Mouse (Mus musculus) adrenal gland, adult 10 weeks (tissue): Measurements from ENCODE around the gene Arl16. TPM values are rescaled to one million over a fixed set of nuclear protein-coding genes. Genes with fewer than 3 reads are reported as not detected.

Source experiments
- polyA plus RNA-seq: library from polyadenylated mRNA; stranded (reverse); fragments of 350-450 nt; fragmentation: Illumina TruSeq; extraction: RNeasy Lipid Tissue Mini Kit (QIAGEN cat#74804); gene quantifications from one replicate; pipeline ENCODE4 v1.2.3, GENCODE M21; 2014; ENCODE audit warnings: low read depth, low replicate concordance

Arl16 gene
- polyA plus RNA-seq = 16.2 TPM

GRCm38 (mm10) chr11:120467051-120467735, at the start of gene Arl16:
TSS of gene Arl16 (minus strand) at chr11:120467607.

GRCm38 (mm10) chr11:120491317-120492023, 24.1 kb upstream of the Arl16 start, which contains the start of gene Slc25a10:
TSS of gene Slc25a10 (plus strand) at chr11:120491840.

GRCm38 (mm10) chr11:120484265-120484981, 17.0 kb upstream of the Arl16 start, which contains the start of gene Mrpl12:
TSS of gene Mrpl12 (plus strand) at chr11:120484613.

GRCm38 (mm10) chr11:120457772-120458751, 9.3 kb downstream of the Arl16 start, which contains the start of the genes Oxld1 and Ccdc137:
TSS of gene Oxld1 (minus strand) at chr11:120458068.
TSS of gene Ccdc137 (plus strand) at chr11:120458115.

GRCm38 (mm10) chr11:120453306-120453705, 14.1 kb downstream of the Arl16 start, which contains the start of gene Pde6g:
TSS of gene Pde6g (minus strand) at chr11:120453500.

GRCm38 (mm10) chr11:120442344-120442743, 25.1 kb downstream of the Arl16 start, which contains the start of gene Tspan10:
TSS of gene Tspan10 (plus strand) at chr11:120442644.

GRCm38 (mm10) chr11:120437152-120437856, 30.1 kb downstream of the Arl16 start, which contains the start of gene Nploc4:
TSS of gene Nploc4 (minus strand) at chr11:120437708.

Other genes starting within 250 kb of the Arl16 start
- 1.7 TPM for gene Bahcc1, start 234.7 kb downstream of the Arl16 start, polyA plus RNA-seq
- 383 TPM for gene Actg1, start 119.1 kb downstream of the Arl16 start, polyA plus RNA-seq
- gene Fscn2, start 106.1 kb downstream of the Arl16 start, polyA plus RNA-seq = not detected
- gene Faap100, start 88.8 kb downstream of the Arl16 start, polyA plus RNA-seq = 0.29 TPM
- 29.9 TPM for gene Nploc4, start 29.9 kb downstream of the Arl16 start, polyA plus RNA-seq
- gene Tspan10, start 25.0 kb downstream of the Arl16 start, polyA plus RNA-seq = not detected
- not detected for gene Pde6g, start 14.1 kb downstream of the Arl16 start, polyA plus RNA-seq
- 1.4 TPM for gene Oxld1, start 9.5 kb downstream of the Arl16 start, polyA plus RNA-seq
- 13.4 TPM for gene Ccdc137, start 9.5 kb downstream of the Arl16 start, polyA plus RNA-seq
- 2.4 TPM for gene Mrpl12, start 17.0 kb upstream of the Arl16 start, polyA plus RNA-seq
- 2.2 TPM for gene Slc25a10, start 24.2 kb upstream of the Arl16 start, polyA plus RNA-seq
- gene Gcgr, start 63.1 kb upstream of the Arl16 start, polyA plus RNA-seq = not detected
- gene Mcrip1, start 82.1 kb upstream of the Arl16 start, polyA plus RNA-seq = 1.0 TPM
- not detected for gene Ppp1r27, start 83.5 kb upstream of the Arl16 start, polyA plus RNA-seq
- 183 TPM for gene P4hb, start 105.6 kb upstream of the Arl16 start, polyA plus RNA-seq
- gene Arhgdia, start 114.0 kb upstream of the Arl16 start, polyA plus RNA-seq = 32.9 TPM
- gene Alyref, start 130.8 kb upstream of the Arl16 start, polyA plus RNA-seq = 20.8 TPM
- gene Anapc11, start 130.8 kb upstream of the Arl16 start, polyA plus RNA-seq = 10.3 TPM
- not detected for gene Npb, start 140.9 kb upstream of the Arl16 start, polyA plus RNA-seq
- gene Pcyt2, start 150.3 kb upstream of the Arl16 start, polyA plus RNA-seq = 14.4 TPM
- 7.9 TPM for gene Sirt7, start 157.6 kb upstream of the Arl16 start, polyA plus RNA-seq
- 17.5 TPM for gene Mafg, start 166.0 kb upstream of the Arl16 start, polyA plus RNA-seq
- gene Pycr1, start 176.2 kb upstream of the Arl16 start, polyA plus RNA-seq = 0.52 TPM
- not detected for gene Myadml2, start 180.6 kb upstream of the Arl16 start, polyA plus RNA-seq
- gene Notum, start 193.6 kb upstream of the Arl16 start, polyA plus RNA-seq = not detected
- 2.4 TPM for gene Aspscr1, start 205.4 kb upstream of the Arl16 start, polyA plus RNA-seq
- 1.7 TPM for gene Cenpx, start 246.1 kb upstream of the Arl16 start, polyA plus RNA-seq
- gene Lrrc45, start 246.3 kb upstream of the Arl16 start, polyA plus RNA-seq = 0.47 TPM